Mouse (Mus musculus) thymus, postnatal 25 days (tissue): ENCODE results near the gene Flt1.

Source experiments
- DNase-seq: peaks from one replicate; pipeline ENCODE4 v3.0.0; 2022

Flt1 gene

DNA sequence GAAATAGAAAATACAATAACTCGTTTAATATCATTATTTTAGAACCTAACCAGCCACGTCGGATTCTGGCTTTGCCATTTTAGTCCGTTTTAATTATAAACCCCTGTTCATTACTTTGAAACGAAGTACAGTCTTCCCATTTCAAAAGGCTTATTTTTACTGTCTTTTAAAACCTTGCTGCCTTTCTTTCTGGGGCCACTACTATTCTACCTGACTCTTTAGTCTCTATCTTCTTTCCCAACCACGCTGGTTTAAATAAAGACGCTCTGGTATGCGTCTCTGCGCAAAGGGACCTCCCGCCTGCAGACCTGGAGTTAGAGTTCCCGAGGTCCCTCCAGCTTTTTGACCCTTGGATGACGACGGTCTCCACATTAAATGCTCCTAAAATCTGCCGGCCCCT is 1.4 kb downstream of the Flt1 start:
- DNase-seq: no peak

DNA sequence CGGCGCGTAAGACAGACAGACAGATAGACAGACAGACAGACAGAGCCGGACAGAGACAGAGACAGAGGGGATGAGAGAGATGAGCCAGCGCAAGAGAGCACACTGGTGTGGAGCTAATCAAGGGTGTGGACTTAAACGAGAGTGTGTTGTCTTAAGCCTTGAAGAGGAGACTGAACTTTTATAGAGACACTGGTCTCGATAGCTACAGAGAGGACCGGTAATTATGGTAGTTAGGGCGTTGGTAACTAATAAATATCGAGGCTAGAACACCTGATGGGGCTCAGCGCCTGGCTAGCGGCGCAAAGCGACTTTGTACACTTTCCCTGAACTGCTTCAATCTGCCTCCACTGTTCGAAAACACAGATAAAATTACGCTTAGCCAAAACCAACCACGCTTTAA is 2.0 kb downstream of the Flt1 start:
- DNase-seq: no peak

DNA sequence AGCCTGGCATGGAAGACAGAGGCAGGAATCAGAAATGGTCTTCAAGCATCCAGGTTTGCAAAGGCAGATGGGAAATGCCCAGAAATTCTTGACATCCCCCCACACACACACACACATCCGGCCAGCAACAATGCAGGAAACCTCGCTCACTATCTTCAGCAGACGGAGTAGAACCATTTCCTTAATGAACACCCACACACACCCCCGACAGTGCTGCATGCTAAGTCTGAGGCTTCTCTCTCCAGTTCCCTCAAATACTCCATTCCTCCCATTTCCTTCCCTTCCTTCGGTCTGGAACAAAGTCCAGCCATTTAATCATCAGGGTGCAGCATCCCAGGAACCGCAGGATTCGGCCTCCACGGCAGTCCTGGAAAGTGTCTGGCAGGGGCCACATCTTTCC is 4.4 kb downstream of the Flt1 start:
- no peak for DNase-seq

DNA sequence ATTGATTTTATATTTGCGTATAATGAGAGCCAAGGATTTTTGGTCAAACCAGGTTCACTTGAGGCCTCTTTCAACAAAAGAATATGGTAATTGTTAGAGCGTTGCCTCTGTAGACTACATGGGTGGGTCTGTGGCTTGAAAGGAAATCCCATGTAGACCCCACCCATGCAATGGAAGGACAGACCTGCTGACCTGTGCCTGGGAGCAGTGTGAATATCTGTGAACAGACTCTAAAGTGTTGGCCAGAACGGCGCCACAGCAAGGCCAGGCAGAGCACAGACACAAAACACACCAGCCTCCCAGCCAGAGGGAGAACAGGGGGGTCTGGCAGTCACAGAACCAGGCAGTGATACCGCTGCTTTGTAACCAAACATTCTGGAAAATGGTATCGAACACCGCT is 7.5 kb downstream of the Flt1 start:
- no peak for DNase-seq

DNA sequence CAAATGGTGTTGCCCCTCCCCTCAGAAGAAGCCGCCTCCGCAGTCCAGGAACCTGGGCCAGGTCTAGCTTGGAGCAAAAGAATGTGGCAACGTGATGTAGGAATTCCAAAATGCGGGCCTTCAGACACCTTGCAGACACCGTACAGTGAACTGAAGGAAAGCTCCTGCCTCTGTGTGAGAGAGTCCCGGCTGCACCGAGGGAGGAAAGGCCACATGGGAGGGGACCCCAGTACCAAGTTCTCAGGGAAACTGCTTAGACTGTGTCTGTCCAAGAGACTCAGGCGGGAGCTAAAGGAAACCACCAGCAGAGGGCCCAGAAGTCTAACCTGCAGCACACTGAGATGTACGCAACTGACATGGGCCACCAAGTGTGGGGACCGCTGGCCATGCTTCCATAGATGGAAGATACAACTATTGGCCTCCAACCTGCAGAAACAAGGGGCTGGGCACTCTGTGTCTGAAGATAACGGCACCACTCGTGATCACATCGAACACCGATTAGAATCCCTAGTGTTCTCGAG is 9.1 kb downstream of the Flt1 start:
- no peak for DNase-seq

DNA sequence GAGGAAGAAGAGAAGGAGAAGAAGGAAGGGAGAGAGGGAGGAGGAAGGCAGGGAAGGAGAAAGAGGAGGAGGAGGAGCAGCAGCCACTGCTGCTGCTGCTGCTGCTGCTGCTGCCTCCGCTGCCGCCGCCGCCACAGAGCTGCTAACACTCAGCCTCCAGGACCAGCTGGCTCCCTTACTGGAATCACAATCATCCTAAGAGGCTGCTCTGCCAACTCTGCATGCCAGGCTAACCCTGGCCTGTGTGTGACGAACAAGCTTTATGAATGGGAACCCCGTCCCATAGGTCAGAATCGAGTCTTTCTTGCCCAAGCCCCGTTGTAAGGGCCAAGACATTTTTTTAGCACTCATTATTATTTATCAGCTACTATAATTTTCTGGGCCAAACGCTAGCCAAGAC is 9.5 kb downstream of the Flt1 start:
- no peak for DNase-seq

DNA sequence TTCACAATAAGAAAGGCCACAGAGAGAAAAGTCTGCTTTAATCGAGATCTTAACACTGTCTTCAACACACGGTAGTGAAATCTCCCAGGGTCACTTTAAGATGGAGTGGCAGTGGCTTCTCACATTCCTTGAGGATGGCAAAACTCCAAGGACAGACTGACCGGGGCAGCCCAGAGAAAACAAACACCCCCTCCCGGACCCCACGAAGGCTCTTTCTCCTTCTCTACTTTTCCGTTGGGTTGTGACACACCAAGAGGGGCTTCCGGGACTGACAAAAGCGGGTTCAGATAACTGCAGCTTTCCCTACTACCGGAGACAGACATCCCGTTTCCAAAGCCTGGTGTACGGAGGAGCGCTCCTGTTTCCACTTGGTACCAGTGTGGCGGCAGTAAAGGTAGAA is 10.4 kb downstream of the Flt1 start:
- no peak for DNase-seq

DNA sequence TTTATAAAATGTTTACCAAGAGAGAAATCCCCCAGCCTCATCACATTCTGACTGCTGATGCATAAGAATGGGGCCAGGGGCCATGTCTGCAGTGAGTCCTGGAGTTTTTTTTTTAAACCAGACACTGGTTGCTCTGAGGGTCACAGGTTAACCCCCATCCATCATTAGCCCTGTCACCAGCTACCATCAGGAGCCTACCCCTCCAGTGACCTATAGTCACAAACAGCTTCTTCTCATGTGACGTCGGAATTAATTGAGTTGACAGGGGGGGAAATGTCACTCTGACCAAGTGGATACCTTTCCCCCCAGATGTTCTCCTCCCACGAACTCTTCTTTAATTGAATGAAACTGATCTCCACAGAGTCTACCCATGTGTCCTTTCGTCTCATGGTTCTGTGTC is 17.3 kb downstream of the Flt1 start:
- no peak for DNase-seq

DNA sequence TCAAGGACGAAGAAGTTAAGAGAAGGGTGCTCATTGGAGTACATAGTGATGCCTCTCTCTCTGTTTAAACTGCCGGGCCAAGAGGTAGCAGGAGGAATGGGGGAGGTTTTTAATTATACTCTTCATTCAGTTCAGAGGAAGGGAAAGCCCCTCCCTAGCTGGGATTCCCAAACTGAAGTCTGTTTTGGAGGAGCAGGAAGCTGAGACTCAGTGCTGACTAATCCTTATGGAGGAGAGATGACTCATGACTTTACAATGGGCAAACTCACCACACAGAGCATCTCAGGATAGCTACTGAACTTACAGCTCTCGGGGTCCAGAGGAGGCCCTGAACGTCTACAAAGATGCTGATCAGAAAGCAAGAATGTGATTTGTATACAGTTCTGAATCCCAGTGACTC is 18.3 kb downstream of the Flt1 start:
- DNase-seq: no peak

DNA sequence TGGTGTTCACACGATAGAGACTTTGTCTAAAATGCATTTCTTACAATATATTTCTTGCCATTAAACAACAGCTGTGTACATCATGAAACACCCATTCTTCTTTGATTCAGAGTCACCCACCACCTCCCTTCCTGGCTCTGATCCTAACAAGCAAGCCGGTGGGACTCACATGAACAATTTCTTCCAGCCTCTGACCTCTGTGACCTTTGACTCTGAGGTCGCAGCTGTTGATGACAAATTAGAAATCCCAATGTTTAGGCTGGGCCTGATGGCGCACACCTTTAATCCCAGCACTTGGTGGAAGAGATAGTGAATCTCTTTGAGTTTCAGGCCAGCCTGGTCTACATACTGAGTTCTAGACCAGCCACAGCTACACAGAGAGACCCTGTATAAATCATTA is 20.9 kb downstream of the Flt1 start:
- no peak for DNase-seq

DNA sequence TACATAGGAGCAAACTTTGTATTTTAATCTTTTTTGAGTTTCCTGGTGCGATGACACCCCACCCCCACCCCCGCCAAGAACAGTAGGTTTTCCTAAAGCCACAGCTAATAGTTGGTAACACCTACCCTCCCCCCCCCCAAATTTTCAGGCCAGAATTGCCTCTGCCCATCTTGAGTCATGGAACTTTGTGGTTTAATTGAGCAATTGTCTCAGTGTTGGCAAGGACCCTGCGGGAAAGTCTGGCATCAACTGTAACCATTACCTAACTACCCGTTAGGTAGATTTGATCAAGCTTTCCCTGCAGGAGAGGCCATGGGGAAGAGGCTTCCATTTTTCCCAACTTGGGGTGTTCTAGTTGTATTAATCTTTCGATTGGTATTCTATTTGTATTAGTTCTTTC is 23.4 kb downstream of the Flt1 start:
- no peak for DNase-seq

DNA sequence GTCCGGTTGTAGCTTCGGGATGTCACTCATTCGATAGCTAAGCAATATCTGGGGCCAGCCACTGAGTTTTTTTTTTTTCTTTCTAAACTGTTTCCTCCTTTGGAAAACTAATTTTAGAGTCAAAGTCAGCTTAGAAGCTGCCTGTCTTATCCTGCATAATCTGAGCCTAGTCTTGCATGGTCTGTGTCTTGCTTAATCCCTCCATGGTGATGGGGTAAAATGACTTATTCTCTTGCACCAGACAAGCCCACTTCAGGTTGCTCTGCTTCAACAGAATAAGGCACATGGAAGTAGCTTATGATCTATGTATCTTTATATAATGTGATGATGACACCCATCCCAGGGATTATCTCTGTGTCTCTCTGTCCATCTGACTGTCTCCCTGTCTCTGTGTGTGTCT is 24.8 kb downstream of the Flt1 start:
- DNase-seq: no peak

DNA sequence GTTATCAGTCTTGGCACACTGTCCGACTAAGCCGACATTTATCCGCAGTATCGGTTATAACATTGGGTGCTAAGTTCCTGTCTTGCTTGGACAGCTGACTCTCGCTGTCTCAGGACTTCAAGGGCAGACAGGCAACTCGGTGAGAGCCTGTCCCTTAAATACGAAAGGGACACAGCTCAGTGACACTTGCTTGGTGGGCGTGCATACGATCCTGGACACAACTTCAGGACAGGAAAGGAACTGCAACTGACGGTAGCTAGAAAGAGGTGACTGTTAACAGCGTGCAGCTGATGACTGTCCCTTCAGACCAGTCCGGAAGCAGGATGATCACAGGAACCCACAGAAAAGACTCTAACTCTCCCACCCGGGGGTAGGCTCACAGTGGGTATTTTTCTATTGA is 27.8 kb downstream of the Flt1 start:
- DNase-seq: no peak

DNA sequence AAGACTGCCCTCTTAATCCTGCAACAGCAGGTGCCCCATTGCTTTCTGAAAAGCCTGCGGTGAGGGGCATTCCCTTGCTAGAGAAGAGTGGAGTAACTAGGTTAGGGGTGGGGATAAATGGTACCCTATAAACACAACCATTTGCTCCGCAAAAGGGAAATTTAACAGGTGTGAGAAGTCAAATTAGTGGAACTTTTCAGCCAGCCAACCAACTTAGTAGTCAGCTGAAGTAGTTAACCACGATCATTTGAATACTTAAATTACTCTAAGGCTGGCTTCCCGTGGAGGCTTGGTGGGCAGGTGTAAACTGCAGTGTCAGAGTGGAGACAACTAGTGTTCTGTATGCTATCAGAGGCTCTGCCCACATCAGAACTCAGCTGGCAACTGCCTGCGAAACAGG is 28.6 kb downstream of the Flt1 start:
- peak; percentile 6 for DNase-seq

DNA sequence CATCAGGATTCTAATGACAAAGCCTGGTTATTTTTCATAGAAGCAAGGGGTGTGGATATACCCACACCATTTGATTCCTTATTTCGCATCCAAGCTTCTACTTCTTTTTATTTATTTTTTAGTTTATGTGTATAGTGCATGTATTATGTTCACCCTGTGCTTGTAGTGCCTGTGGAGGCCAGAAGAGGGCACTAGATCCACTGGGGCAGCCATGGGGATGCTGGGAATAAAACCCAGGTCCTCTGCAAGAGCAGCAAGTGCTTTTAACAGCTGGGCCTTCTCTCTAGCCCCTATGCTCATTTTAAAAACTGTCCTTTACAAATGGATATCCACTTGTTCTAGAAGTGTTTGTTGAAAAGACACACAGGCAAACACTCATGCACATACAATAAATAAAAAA is 33.2 kb downstream of the Flt1 start:
- no peak for DNase-seq

DNA sequence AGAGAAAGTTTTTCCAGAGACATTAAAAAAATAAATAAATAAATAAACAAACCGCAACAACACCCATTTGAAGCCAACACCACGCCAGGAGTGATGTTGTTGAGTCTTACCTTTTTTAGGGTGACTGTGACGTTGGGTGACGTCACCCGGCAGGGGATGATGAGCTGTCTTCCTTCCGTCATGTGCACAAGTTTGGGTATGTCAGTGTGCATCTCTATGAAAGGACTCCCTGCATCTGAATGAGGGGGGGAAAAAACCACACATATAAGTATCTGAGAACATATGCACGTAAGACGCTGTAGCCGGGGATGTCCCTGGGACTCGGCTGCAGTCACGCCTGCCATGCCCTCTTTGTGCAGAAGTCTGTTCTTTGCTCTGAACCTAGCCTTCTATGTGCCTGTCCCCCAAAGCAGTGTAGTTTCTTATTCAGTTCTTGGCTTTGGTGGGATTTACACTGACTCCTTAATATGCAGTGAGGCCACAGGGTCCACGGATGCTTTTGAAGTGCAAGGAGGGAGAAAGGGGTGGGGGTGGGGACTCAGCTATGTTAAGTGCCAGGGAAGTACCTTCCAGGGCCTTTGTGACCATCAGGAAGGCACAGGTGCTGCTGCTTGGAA is 42.0 kb downstream of the Flt1 start:
- DNase-seq: no peak

DNA sequence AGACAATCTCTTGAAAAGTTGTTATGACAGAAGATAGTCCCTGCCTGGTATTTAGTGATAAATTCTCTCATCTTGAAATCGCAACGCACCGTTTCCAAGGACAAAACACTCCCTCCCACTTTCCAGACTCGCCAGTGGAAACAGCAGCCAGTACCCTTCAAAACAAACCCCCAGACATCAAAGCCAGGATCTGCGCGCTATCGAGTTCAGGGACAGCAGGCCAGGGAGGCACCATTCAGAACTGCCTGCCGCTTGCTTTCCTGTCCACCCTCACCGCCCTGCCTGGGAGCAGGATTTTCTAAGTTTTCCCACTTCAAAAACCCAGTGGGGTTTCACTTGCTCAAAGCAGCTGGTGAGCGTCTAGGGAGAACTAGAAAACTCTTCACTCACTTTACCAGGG is 44.6 kb downstream of the Flt1 start:
- no peak for DNase-seq

DNA sequence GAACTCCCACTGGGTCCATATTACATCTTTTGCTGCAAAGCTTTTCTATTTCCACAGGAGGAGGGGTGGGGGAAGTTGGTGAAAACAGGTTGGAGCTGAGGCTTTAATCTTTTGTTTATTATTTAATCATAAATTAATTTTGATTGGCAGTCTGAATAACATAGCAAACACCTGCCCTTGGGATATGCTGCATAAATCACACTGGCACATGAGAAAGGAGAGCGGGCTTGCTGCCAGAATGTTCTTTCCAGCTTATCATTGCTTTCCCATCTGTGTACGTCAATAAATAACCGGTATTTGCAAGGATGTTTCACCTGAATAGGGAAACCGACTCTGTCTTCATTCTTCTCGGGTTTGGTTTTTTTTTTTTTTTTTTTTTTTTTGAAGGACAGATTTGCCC is 45.1 kb downstream of the Flt1 start:
- no peak for DNase-seq

DNA sequence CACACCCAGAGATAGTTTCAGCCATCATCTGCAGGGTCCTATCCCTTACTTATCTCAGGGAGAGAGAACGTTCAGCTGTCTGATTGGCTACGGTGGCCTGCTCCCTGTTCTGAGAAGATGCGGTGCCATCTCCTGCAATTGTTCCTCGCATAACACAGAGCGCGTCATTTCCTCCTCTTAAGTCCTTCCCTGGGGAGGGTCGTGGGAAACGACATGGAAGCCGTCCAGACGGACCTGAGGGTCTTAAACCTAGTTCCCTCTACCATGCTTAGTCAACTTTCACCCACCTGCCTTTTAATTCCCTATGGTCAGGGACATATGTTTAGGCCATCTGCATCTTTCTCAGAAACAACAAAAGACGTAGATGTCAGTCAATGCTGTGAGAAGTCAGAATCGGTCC is 46.5 kb downstream of the Flt1 start:
- DNase-seq: no peak

DNA sequence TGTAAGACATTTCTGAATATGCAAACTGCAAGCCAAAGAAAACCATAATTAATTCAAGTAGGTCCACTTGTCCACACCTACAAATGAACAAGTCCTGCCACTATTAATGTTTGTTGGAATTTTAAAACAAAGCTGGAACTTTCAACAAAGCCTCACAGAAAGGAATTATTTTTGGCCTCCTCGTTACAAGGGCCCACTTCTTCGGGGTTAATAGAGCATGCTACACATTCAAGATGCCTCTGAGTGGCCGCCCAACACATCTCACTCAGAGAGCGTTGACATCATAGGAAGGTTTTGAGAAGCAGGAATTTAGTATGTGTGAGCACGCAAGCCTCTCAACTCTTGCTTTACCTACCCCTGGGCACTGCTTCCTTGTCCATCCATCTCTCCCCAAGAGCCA is 50.0 kb downstream of the Flt1 start:
- no peak for DNase-seq

DNA sequence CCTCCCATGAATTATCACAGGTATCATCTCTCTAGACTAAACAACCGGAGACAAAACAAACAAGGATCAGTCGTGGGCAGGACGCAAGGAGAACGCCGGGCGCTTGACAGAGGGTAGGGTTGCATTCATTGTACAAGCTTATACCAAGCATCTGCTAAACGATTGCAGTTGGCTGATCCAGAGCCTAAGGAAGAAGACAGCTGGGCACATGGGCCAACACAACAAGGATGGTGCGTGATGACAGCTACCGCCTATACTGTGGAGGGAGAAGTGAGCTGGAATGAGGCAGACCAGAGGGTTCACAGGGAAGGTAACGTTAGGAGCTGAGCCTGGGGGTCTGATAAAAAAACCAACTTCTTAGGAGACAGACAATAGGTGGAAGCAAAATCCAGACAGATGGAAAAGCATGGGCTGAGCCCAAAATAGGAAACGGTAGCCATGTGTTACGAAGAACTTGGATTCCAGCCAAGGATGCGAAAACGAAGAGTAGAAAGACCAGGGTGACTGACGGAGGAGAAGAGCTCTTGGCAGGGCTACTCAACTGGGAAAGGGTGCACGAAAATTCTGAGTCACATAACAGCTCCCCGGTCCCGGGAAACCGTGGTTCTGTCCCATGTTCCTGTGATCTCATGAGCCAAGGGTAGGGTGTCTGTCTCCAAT is 53.9 kb downstream of the Flt1 start:
- no peak for DNase-seq

DNA sequence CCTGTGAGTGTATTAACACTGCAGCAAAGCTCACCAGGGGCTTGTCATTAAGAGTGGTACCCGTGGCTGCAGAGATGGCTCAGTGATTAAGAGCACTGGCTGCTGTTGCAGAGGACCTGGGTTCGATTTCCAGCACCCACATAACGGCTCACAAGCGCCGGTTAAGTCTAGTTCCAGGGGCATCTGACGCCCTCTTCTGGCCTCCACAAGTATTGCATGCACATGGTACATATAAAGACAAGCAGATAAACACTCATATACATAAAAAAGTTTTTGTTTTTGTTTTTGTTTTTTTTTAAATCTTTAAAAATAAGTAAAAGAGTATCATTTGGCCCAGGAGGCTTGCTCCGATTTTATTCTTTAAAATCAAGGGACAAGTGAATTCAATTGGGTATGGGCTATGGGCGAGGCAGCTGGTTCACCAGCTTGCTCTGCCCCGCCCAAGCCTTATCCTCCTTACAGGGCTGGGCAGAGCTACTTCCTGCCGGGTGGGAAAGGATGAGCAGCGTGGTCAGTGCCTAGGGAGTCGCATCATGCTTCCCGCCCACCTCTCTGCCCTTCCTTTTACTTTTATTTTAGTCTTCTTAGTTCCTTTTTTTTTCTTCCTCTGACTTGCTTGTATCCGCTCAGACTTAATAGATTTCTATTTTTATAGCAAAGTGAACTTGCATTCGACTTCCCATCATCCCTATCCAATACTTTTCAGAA is 57.0 kb downstream of the Flt1 start:
- no peak for DNase-seq

DNA sequence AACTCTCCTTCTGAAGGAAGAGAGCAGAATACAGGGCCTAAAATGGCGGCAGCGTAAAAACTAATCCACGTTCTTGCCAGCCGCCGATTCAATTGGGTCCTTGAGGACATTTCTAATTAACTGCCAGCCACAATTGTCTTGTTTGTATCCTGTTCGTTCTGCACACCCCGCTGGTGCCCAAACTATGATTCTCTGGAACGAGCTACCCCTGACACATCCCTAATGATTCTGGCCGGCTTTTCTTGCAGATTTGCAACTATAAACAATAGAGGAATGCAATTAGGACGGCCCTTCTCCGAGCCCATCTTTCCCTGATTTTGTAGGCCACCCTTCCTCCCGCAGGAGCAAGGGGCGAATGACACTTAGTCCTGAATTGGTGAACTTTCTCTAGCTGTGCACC is 59.9 kb downstream of the Flt1 start:
- no peak for DNase-seq

DNA sequence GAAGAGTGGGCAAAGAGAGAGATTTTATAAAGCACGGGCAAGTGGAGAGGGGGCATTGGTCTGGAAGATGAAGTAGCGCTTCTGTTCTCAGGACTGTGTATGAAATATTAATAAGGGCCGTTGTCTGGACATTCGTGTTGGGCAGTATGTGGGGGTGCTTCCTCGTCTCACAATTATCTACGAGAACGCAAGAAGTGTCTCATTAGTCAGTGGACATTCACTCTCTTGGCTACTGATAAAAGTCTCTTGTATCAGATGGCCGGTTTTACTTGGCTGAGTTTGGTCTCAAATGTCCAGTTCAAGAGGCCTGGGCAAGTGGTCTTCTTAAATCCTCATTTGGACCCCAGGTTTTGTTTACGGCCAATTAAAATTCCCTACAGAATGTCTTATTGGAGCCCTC is 60.4 kb downstream of the Flt1 start:
- no peak for DNase-seq

DNA sequence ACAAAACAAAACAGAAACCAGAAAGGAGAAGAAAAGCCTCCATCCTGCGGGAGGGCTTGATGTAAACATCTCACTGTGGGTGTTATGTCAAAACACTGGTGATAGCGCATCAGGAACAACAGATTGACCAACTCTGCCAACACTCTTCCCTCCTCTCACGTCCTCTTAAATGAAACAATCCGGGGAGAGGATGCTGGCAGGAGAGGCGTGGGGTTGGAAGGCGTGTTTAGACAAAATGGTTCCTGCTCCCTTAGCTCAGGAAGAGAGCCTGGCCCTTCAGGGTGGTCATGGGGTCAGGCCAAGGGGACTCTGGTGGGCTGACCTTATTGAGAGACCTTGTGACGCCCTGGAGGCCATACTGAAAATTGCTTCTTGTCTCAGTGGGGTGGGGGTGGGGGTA is 65.9 kb downstream of the Flt1 start:
- DNase-seq: no peak
